Mouse (Mus musculus) CH12.LX (cell line): ENCODE results near the gene Zfp239.

Experiments
- CTCF ChIP-seq, 2 experiments: IDR thresholded peaks in 1 of 2; conservative IDR thresholded peaks in 1 of 2; 2 replicates each; pipeline ENCODE4 v1.5.1; 2011 to 2012; ENCODE audit warnings: low read depth in 2 of 2, low read length in 2 of 2, improper control_type of control experiment in 1 of 2, inconsistent platforms in 1 of 2, mild to moderate bottlenecking in 1 of 2, moderate library complexity in 1 of 2
- JUND ChIP-seq: conservative IDR thresholded peaks from 2 replicates; pipeline ENCODE4 v1.6.1; 2011; ENCODE audit warnings: low read depth, low read length, improper control_type of control experiment
- ZMIZ1 ChIP-seq: IDR thresholded peaks from 2 replicates; pipeline ENCODE4 v1.6.1; 2012; ENCODE audit warnings: low read depth, mild to moderate bottlenecking, inconsistent platforms, low read length, improper control_type of control experiment

DNA sequence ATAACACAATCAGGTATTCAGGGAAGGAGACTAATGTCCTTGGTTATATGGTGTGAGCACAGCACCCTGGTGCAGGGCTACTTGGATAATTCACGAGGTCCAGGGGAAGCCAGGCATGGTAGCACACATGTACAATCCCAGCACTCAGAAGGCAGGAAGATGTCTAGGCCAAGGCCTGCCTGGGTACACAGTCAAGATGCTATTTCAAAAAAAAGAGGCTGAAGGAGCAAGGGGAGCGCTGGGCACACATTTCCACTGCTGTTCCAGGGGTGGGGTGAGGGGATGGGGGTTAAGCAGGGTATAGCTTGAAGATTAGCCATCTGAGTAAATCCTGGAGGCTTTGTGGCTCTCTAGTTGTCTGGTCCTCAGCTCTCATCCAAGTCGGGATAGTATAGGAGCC, 41.9 kb downstream of the Zfp239 start:
- TF ChIP-seq CTCF (conservative IDR thresholded peaks at IDR 0.05 in 1 of 2, IDR thresholded peaks at IDR 0.05 in 1 of 2; ENCODE audit: low read depth in 2 of 2, low read length in 2 of 2) (no peak), JUND (no peak), ZMIZ1 (no peak)
